Mouse (Mus musculus) kidney, postnatal 4 days (tissue): ENCODE results near the gene Arpc5l.

Experiments
- DNase-seq, 2 experiments: peaks; one replicate each; pipeline ENCODE4 v3.0.0; 2021; ENCODE audit warnings: mixed read lengths in 2 of 2

Gene Arpc5l

DNA sequence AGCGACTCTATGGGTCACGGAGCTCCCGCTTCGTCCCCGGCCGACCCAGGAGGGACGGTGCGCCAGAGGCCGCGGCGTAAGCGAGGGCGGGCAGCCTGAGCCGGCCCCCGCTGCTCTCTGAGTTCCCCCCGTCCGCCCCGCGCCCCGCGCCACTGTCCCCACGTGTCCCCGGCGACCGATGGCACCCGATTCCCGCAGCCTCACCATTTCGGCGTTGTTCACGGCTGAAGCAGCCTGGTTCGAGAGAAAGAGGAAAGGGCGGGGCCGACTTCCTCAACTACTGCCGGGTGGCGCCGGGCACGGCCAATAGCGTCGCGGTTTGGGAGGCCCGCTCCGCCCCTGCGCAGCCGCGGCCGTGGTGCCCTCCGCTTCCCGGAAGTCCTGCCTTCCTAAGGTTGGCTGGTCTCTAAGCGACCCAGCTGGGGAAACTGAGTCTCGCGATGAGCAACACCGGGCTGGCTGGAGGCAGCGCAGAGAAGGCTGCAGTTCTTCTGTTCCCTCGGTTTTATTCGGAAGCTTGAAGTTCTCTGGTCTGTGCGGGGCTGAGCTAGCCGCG lies at the start of gene Arpc5l:
Gene Arpc5l (plus strand): TSS at position 469 of the 556 bp plus-strand sequence.
- DNase-seq = peak; percentile 94 to 96

DNA sequence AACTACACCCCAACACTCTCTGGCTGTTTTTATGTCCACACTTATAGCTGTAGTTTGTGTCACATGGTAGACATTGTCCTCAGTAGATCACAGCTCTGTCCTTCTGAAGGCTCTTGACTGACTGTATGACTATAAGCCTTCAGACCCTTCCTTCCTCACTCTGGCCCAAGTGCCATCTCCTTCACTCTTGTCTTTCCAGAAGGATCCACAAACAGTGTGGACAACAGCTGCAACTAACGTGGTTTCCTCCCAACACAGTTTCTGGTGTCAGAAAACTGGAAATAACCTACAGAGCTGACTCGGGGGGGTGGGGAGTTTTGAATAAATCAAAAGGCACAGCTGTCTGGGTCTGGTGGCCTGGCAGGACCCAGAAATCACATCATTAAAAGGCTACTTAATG lies 49.1 kb upstream of the Arpc5l start:
- no peak for DNase-seq

- DNase-seq = no peak
These were observed 47.4 kb upstream of the Arpc5l start for GRCm38 (mm10) chr2:38957671-38958223.

GRCm38 (mm10) chr2:38964198-38964597 lies 41.0 kb upstream of the Arpc5l start:
- DNase-seq = peak; percentile 35 to 51

GRCm38 (mm10) chr2:38969650-38970049 lies 35.5 kb upstream of the Arpc5l start:
- no peak for DNase-seq

- no peak for DNase-seq
These were observed 35.1 kb upstream of the Arpc5l start for GRCm38 (mm10) chr2:38970057-38970456.

GRCm38 (mm10) chr2:38973223-38973622 lies 31.9 kb upstream of the Arpc5l start:
- DNase-seq = no peak

DNA sequence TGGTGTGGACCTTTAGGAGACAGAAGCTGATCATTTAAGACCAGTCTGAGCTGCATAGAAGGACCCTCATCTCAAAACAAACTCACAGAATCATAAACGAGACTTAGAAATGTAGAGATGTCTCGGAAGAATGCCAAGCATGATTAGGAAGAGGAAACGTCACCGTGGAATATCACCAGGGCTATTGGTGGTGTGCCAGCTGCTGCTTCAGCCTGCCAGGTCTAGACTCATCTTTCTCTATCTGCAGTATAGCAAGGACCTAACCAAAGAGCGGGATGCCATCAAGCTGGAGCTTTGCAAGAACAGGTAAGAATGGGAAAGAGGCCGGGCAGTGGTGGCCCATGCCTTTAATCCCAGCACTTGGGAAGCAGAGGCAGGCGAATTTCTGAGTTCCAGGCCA lies 31.4 kb upstream of the Arpc5l start:
- peak; percentile 33 to 49 for DNase-seq

DNA sequence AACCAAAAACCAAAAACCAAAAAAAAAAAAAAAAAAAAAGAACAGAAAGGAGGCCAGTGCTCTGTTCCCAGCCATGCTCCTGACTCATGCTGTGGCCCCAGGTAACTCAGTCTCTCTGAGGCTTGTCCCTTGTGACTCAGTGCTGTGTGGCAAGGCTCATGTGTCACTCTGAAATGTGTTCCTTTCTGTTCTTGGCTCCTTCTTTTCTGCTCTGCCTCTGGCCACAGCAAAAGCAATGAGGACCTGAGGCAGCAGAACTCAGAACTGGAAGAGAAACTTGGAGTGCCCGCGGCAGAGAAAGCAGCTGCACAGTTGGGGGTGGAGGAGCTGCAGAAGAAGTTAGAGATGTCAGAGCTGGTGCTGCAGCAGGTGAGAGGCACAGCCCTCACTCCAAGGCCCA lies 31.0 kb upstream of the Arpc5l start:
- DNase-seq = no peak

- DNase-seq = no peak
These were observed 30.0 kb upstream of the Arpc5l start for GRCm38 (mm10) chr2:38975181-38975580.

GRCm38 (mm10) chr2:38975941-38976805 lies 29.0 kb upstream of the Arpc5l start:
- DNase-seq = no peak

DNA sequence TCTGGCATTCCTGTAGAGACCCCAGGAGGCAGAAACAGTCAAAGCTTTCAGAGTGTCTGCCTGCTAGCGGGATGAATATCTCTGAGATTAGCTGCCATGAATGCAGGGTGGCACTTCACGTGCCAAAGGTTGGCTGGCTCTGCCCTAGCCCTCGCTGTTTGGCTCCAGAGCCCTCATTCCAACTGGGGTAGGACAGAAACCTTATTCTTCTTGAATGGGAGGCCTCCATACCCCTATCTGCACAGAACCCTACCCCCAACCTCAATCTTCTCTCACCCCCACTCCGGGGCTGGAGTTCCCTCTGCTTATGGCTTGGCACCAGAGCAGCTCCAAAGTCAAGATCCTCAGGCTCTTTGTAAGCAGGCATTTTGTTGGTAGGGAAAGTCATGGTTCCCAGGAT lies 27.3 kb upstream of the Arpc5l start:
- DNase-seq = no peak

GRCm38 (mm10) chr2:38983456-38983855 lies 21.7 kb upstream of the Arpc5l start:
- no peak for DNase-seq

DNA sequence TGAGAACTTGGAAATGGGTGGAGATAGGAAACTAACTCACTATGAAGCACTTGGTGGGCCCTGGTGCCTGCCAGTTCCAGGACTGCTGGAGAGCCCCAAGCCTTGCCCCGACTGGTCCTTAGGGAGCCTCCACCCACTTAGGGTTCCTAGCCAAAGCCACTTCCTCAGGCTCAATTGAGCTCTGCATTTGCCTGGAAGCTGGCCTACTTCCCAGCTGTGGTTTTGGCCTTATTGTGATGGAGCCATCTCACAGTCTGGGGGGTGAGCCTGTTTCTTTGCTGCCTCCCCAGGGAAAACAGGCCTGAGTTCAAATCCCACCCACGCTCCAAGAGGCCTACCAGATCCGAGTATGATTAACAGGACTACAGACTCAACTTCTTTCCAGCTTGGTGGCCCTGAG lies 18.6 kb upstream of the Arpc5l start:
- DNase-seq = peak; percentile 45 to 62

GRCm38 (mm10) chr2:38987371-38987770 lies 17.8 kb upstream of the Arpc5l start:
- no peak for DNase-seq

GRCm38 (mm10) chr2:38987803-38988510 lies 17.2 kb upstream of the Arpc5l start:
- no peak for DNase-seq

- DNase-seq = no peak
These were observed 16.2 kb upstream of the Arpc5l start for GRCm38 (mm10) chr2:38988929-38989328.

DNA sequence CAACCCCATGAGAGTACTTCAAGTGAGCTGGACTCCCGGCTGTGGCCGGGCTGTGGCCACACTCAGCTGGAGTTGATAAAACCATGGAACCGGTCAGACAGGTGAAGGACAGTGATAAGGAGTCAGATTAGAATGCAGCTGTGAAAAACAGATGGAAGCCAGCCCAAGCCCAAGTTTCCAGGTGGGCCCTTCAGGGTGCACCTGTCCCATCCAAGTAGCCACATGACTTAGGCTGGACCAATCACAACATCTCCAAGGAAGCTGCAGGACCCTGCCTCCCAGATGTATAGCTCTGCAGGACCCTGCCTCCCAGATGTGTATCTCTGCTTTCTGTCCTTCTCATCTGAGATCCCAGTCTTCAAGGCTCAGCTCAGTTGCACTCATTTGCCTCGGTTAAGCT lies 13.1 kb upstream of the Arpc5l start:
- DNase-seq = no peak

- DNase-seq = peak; percentile 43 to 59
These were observed 12.7 kb upstream of the Arpc5l start for GRCm38 (mm10) chr2:38992452-38992851.

DNA sequence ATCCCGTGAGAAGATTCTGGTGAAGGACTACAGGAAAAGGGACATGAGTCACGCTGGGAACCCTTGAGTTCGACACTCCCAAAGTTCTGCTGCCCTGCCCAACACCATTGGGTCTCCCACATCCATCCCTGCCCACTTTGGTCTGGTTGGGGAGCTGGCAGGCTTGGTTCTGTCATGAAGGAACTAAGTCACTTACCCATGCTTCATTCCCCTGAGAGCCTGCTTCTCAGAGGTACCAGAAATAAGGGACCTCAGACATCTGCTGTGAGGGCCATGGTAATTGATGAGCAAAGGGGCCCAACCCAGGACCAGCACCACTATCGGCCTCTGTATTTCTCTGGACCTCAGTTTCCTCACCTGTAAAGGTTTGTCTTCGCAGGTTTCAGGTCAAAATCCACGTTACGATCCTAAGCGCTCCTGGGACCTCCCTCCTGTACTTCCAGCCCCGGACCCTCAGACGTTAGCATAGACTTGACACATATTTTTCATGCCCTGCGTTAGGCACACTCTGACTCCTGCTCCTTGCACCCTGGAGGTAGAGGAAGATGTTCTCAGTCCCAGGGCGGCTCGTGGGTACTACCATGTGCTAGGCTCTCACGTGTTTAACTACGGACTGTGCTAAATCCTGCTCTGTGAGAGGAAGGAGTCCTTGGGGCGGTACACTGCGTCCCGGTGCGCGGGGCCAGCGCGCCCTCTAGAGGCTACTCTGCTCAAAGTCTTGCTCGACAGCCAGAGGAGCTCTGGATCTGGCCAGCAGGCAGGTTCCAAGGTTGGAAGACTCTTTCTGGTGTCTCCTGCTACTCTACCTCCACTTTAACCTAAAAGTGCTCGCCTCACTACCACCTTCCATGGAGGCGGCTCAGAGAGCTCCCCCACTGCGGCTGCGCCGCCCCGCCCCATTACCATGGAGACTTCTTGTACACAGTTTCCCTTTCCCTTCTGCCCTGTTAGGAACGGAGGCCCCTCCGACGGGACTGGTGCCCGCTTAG lies 7.5 kb upstream of the Arpc5l start, which contains the start of gene Wdr38:
Gene Wdr38 (plus strand): TSS at position 91 of the 989 bp plus-strand sequence.
- peak; percentile 91 to 93 for DNase-seq

GRCm38 (mm10) chr2:38999381-38999780 lies 5.8 kb upstream of the Arpc5l start:
- DNase-seq = no peak
